Mouse (Mus musculus) liver, postnatal 0 days (tissue): ENCODE measurements around the gene Fyb. TPM values are rescaled to one million over a fixed set of nuclear protein-coding genes. Genes with fewer than 3 reads are reported as not detected.

ENCODE experiments used
- ATAC-seq: fragments of 200-750 bp; cut with Nextera tagmentation; 2 replicates; pipeline ENCODE4 v1.8.0; 2017; ENCODE audit warnings: mild to moderate bottlenecking, moderate library complexity
- DNase-seq: peaks from one replicate; pipeline ENCODE4 v3.0.0-alpha.2; 2016
- H3K27ac ChIP-seq: fragments of 300-500 bp; sonication (generic); 2 replicates; pipeline ENCODE4 v1.5.1; 2014; ENCODE audit warnings: antibody characterized with exemption, moderate library complexity, mild to moderate bottlenecking, low read depth
- H3K27me3 ChIP-seq: fragments of 300-500 bp; sonication (generic); 2 replicates; pipeline ENCODE4 v1.6.1; 2014; ENCODE audit warnings: low read length, control low read depth, mixed read lengths; ENCODE audit not compliant: insufficient read depth
- H3K36me3 ChIP-seq: fragments of 300-500 bp; sonication (generic); replicated peaks from 2 replicates; pipeline ENCODE4 v1.6.1; 2014; ENCODE audit warnings: mild to moderate bottlenecking, control low read depth, low read length, moderate library complexity, mixed read lengths; ENCODE audit not compliant: insufficient read depth
- H3K4me1 ChIP-seq: fragments of 300-500 bp; sonication (generic); 2 replicates; pipeline ENCODE4 v1.6.1; 2014; ENCODE audit warnings: antibody characterized with exemption, mild to moderate bottlenecking, control low read depth; ENCODE audit not compliant: insufficient read depth
- H3K4me2 ChIP-seq: fragments of 300-500 bp; sonication (generic); 2 replicates; pipeline ENCODE4 v1.6.1; 2014; ENCODE audit warnings: low read depth, mild to moderate bottlenecking, low read length, moderate library complexity, mixed read lengths
- H3K4me3 ChIP-seq: fragments of 300-500 bp; sonication (generic); 2 replicates; pipeline ENCODE4 v1.5.1; 2014; ENCODE audit warnings: low read depth, low read length
- H3K9ac ChIP-seq: fragments of 300-500 bp; sonication (generic); replicated peaks from 2 replicates; pipeline ENCODE4 v1.6.1; 2014; ENCODE audit warnings: mild to moderate bottlenecking, moderate library complexity
- H3K9me3 ChIP-seq: fragments of 300-500 bp; sonication (generic); 2 replicates; pipeline ENCODE4 v1.6.1; 2016; ENCODE audit warnings: mild to moderate bottlenecking, control low read depth, low read length, mixed read lengths
- CTCF ChIP-seq: sonication (generic); IDR thresholded peaks from 2 replicates; pipeline ENCODE4 v1.5.1; 2016; ENCODE audit warnings: antibody characterized with exemption, low read depth
- EP300 ChIP-seq: IDR thresholded peaks from 2 replicates; pipeline ENCODE4 v1.6.1; 2016; ENCODE audit warnings: antibody characterized with exemption, low read depth, mild to moderate bottlenecking
- WGBS: fragments of 180-500 bp; shearing (Covaris S2); extraction: QIAGEN DNeasy Blood & Tissue Kit; methylation state at CpG from one replicate; pipeline ENCODE4 v1.1.7; 2014; ENCODE audit not compliant: insufficient replicate concordance; 5-methylcytosine and 5-hydroxymethylcytosine counted together
- polyA plus RNA-seq: library from polyadenylated mRNA; unstranded; fragments of >200 nt; fragmentation: Nextera tagmentation; extraction: Ambion mirVana; gene quantifications from 2 replicates; pipeline ENCODE4 v1.2.1, GENCODE M21; 2015

Gene Fyb
- polyA plus RNA-seq, 1 experiment from 2014 or later = 29.7 TPM

- H3K27me3 ChIP-seq = no peaks in the 10 kb centered on the region
- 71% methylated on average over 5 of the region's 5 CpGs for WGBS
- no peaks in the 10 kb centered on the region for H3K9me3 ChIP-seq
- no peak overlapping the region for H3K4me2 ChIP-seq
- H3K4me3 ChIP-seq = no peak overlapping the region
- H3K9ac ChIP-seq = no peak overlapping the region
- TF ChIP-seq EP300 = no peak
- TF ChIP-seq CTCF = no peak
- no peaks in the 10 kb centered on the region for H3K4me1 ChIP-seq
- H3K36me3 ChIP-seq = no peaks in the 10 kb centered on the region
- DNase-seq (no peak), ATAC-seq (no peak)
- H3K27ac ChIP-seq = no peak overlapping the region
Observed at GRCm38 (mm10) chr15:6616382-6617149, 93.9 kb downstream of the Fyb start.

GRCm38 (mm10) chr15:6619558-6620316, 97.1 kb downstream of the Fyb start:
- Histone ChIP-seq H3K4me2 (no peak overlapping the region), H3K9ac (no peak overlapping the region), H3K27ac (no peak overlapping the region), H3K4me1 (peaks cover 9% of the 10 kb centered on the region), H3K4me3 (no peak overlapping the region), H3K36me3 (no peaks in the 10 kb centered on the region), H3K9me3 (no peaks in the 10 kb centered on the region), H3K27me3 (no peaks in the 10 kb centered on the region)
- 89% methylated on average over 12 of the region's 12 CpGs for WGBS
- TF ChIP-seq EP300 (no peak), CTCF (no peak)
- DNase-seq = no peak
- ATAC-seq = no peak

- H3K9ac ChIP-seq = no peak overlapping the region
- H3K9me3 ChIP-seq = no peaks in the 10 kb centered on the region
- ATAC-seq (peak; percentile 51; the same call in 1 of the 2 replicates), DNase-seq (peak; percentile 87)
- peaks cover 17% of the 10 kb centered on the region for H3K4me1 ChIP-seq
- TF ChIP-seq EP300 (no peak), CTCF (peak; percentile 89)
- H3K36me3 ChIP-seq = no peaks in the 10 kb centered on the region
- no peak overlapping the region for H3K4me2 ChIP-seq
- no peak overlapping the region for H3K4me3 ChIP-seq
- 0 out of 2 replicates have a peak overlapping the region, but pooled peaks have one; percentile 60 for H3K27ac ChIP-seq
- 9% methylated on average over 5 of the region's 5 CpGs for WGBS
- no peaks in the 10 kb centered on the region for H3K27me3 ChIP-seq
Observed at GRCm38 (mm10) chr15:6622512-6622911, 99.9 kb downstream of the Fyb start.

GRCm38 (mm10) chr15:6623529-6624228, 101.0 kb downstream of the Fyb start:
- Histone ChIP-seq H3K9me3 (no peaks in the 10 kb centered on the region), H3K27me3 (no peaks in the 10 kb centered on the region), H3K27ac (peak overlapping the region; percentile 60), H3K4me3 (no peak overlapping the region), H3K9ac (no peak overlapping the region), H3K4me2 (no peak overlapping the region), H3K4me1 (peaks cover 17% of the 10 kb centered on the region), H3K36me3 (no peaks in the 10 kb centered on the region)
- DNase-seq (no peak), ATAC-seq (peak; percentile 52; the same call in 1 of the 2 replicates)
- TF ChIP-seq EP300 (no peak), CTCF (no peak)
- 35% methylated on average over 8 of the region's 8 CpGs for WGBS

GRCm38 (mm10) chr15:6624365-6625182, 101.9 kb downstream of the Fyb start:
- TF ChIP-seq EP300 (no peak), CTCF (no peak)

More at GRCm38 (mm10) chr15:6624365-6625182, 101.9 kb downstream of the Fyb start:
- WGBS = 26% methylated on average over 18 of the region's 18 CpGs
- H3K4me3 ChIP-seq = no peak overlapping the region
- no peaks in the 10 kb centered on the region for H3K27me3 ChIP-seq
- peaks cover 17% of the 10 kb centered on the region for H3K4me1 ChIP-seq
- peak overlapping the region; percentile 40; the same call in 1 of the 2 replicates for H3K4me2 ChIP-seq
- no peaks in the 10 kb centered on the region for H3K36me3 ChIP-seq
- H3K27ac ChIP-seq = peak overlapping the region; percentile 60; the same call in 1 of the 2 replicates
- no peaks in the 10 kb centered on the region for H3K9me3 ChIP-seq
- peak; percentile 35 for DNase-seq
- no peak overlapping the region for H3K9ac ChIP-seq
- ATAC-seq = peak; percentile 18; the same call in 1 of the 2 replicates
